Mouse (Mus musculus): ENCODE data around the gene Cd80. TPM values are rescaled to one million over a fixed set of nuclear protein-coding genes. Genes with fewer than 3 reads are reported as not detected.

Cd80 gene
- polyA plus RNA-seq, 1 experiment from 2014 or later: 0.72 TPM

DNA sequence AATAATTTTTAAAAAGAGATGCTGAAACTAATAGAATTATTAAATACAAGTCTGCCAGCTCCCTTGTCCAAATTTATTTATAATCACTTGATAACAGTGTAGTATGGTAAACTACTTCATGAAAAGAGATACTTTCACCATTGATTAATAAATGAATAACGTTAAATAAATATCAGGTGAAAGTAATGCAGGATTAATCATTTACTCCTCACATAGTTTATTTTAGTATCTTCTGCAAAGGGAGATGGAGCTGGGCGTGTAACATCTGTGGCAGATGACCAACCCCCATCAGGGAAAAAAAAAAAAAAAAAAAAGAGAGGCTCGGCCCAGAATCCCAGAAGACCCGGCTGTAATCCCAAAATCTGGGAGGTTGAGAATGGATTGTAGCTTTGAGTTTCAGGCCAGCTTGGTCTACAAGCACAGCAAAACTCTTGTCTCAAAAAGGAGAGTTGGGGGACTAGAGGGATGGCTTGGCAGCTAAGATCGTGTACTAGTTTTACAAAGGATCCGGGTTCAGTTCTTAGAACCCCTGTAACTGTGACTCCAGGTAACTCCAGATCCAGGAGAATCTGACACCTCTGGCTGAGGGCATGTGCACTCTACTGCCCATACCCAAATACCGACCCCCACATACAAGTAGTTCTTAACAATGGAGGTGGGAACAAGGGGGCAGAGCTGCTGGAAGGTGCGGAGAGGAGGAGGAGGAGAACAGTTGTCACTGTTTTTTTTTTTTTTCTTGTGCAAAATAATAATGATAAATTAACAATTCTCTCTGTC, 66.0 kb downstream of the Cd80 start:
- no peak for DNase-seq (ENCODE audit: low spot score)

DNA sequence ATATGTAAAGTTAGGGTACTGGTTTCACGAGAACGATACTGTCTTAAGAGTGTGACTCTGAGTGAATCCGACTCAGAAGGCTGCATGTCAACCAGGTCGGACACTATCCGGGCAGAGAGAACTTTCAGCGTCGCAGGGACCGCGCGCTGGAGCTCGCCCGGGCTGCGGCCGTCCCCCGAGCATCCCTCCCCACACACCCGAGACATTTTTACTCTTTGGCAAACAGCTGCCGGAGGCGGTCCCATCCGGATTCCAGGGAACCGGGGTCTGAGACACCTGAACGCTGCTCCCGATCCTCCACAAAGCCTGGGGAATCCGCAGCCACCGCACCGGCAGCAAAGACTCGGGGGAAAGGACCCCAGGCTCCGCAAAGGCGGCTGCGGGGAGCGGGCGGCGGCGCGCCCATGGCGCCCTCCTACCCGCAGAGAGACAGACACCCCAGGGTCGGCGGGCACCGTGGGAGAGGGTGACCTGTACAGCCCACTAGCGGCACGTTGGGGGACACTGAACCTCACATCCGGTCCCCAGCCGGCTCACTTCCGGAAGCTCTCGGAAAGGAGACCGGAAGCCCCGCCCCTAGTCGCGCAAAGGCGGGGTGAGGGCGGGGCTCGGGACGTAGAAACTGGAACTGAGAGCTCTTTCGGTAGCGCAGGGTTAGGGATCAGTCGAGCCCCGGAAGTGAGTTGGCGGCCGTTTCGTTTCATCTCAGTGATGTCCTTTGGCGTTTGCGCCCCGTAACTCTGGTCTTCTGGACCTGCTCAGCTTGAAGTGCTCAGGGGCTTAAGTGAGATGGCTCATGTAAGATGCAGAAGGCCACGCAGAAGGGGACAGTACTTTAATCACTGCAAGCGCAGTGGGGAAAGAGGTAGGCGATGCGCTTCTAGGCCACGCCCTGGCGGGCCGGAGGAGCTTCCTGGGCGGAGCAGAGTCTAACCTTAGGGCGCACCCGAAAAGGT, 67.0 kb downstream of the Cd80 start, which contains the start of gene Timmdc1:
Gene Timmdc1 (minus strand): TSS at position 535 of the 956 bp plus-strand sequence.
- DNase-seq (ENCODE audit: low spot score): peak; percentile 99

DNA sequence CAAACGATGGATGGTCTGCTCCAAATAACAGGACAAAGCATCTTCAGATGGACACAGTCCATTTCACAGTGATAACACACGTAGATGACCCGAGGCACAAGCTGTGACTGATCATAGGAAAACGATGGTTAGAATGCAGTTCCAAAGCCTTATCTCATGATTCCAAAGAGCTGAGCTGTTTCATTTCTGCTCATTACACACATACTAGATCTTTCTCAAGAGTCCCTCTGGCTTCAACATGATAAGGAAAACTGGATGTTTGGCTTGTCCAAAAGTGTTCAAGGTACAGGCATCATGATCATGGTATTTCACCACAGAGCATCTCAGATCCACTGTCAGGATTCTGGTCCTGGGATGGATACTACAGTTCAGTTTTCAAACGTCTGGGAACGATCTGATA, 70.9 kb downstream of the Cd80 start:
- no peak for DNase-seq (ENCODE audit: low spot score)

DNA sequence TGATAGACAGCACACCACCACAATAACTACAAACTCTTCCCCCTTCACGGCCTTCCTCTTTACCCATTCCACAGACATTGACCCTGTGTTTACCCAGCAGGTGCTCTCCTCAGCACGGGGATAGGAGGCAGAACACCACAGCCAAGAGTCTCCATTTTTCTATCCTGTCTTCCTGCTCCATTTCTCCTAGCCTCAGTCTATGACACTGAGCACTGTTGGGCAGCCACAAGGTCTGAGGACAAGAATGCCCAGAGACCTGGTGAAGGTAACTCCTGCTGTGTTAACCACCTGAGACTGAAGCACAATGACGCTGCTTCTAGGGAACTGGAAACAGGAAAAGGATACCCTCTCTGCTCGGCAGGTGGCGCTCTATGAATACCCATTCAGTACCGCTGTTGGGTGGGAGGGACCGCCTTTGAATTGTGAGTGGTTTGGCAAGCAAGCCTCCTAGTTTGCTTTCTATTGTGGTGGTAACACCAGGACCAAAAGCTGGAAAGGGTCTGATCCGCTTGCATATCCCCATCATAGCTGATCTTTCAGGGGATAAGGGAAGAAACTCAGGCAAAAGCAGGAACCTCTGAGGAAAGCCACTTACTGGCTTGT, 81.3 kb downstream of the Cd80 start:
- DNase-seq (ENCODE audit: low spot score): peak; percentile 79

DNA sequence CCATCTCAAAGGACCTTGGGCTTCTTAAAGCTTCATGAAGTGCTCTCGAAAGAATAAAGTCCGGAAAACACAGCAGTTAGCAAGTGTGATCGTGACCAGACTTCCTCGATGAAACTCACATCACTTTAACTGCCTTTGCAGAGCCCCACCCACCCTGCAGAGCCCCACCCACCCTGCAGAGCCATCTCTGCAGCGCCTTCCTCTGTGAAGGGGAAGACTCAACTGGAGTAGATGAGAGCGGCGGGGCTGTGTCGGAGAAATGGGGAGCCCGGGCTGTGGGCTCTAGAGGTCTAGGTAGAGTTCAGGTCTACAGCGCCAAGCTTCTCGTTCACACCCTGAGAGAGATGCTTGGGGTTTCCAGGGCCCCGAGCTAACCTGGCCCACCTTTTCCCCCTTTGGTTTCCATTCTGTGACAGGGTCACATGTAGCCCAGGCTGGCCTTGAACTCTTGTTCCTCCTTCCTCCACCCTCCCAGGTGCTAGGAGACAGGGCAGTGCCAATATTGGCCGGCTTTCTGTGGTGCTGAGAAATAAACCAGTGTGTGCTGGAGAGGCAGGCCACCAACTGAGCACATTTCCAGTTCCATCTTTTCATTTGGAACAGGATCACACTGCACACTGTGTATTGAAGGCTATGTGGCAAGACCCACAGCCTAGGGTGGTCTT, 83.5 kb downstream of the Cd80 start:
- no peak for DNase-seq (ENCODE audit: low spot score)

Other genes with a start within 250 kb of the Cd80 start
- 0.05 TPM in 1 of 2 replicates, not detected in the other for gene Nr1i2, start 160.7 kb upstream of the Cd80 start, polyA plus RNA-seq (2015; fragmentation: Nextera tagmentation; extraction: Ambion mirVana)
- gene Maats1, start 113.4 kb upstream of the Cd80 start, polyA plus RNA-seq (2015; fragmentation: Nextera tagmentation; extraction: Ambion mirVana): 0.10 and 0.20 TPM in 2 replicates
- 322 and 349 TPM in 2 replicates for gene Cox17, start 108.6 kb upstream of the Cd80 start, polyA plus RNA-seq (2015; fragmentation: Nextera tagmentation; extraction: Ambion mirVana)
- gene Gm21987, start 108.5 kb upstream of the Cd80 start, polyA plus RNA-seq (2015; fragmentation: Nextera tagmentation; extraction: Ambion mirVana): not detected in 2 replicates
- gene Popdc2, start 93.4 kb upstream of the Cd80 start, polyA plus RNA-seq (2015; fragmentation: Nextera tagmentation; extraction: Ambion mirVana): 0.30 and 0.87 TPM in 2 replicates
- 2.2 and 2.8 TPM in 2 replicates for gene Pla1a, start 22.4 kb upstream of the Cd80 start, polyA plus RNA-seq (2015; fragmentation: Nextera tagmentation; extraction: Ambion mirVana)
- gene Adprh, start 2.9 kb upstream of the Cd80 start, polyA plus RNA-seq (2015; fragmentation: Nextera tagmentation; extraction: Ambion mirVana): 90.2 and 91.5 TPM in 2 replicates
- 29.4 and 30.1 TPM in 2 replicates for gene Timmdc1, start 67.1 kb downstream of the Cd80 start, polyA plus RNA-seq (2015; fragmentation: Nextera tagmentation; extraction: Ambion mirVana)
- 25.3 and 28.4 TPM in 2 replicates for gene Poglut1, start 94.7 kb downstream of the Cd80 start, polyA plus RNA-seq (2015; fragmentation: Nextera tagmentation; extraction: Ambion mirVana)
- gene Tmem39a, start 103.1 kb downstream of the Cd80 start, polyA plus RNA-seq (2015; fragmentation: Nextera tagmentation; extraction: Ambion mirVana): 47.5 and 56.5 TPM in 2 replicates